Mouse (Mus musculus): ENCODE measurements around the gene A730061H03Rik. TPM values are rescaled to one million over a fixed set of nuclear protein-coding genes. Genes with fewer than 3 reads are reported as not detected.

Gene A730061H03Rik
- total RNA-seq, 2 experiments from 2014 or later = 0.92 TPM; not detected in 1

DNA sequence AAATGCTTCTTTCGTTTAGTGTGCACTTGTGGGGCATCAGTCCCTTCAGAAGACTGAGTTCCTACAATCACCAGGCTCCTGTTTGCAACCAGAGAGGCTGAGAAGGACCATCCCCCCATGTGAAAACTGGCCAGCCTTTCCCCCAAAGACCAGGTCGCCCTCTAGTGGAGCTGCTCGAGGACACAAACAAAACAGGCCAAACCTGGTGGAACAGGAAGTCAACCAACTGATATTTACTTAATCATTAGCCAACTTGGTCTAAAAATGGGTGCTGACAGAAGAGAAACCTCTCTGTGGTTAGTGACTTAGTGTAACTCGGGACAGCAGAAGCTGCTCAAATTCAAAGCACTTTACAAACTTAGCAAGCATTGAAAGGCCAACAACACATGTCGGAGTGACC, 3.2 kb downstream of the A730061H03Rik start:
- H3K27ac ChIP-seq = peak overlapping the region; percentile 24; the same call in 1 of the 2 replicates
- H3K4me3 ChIP-seq = no peak overlapping the region
- peak; percentile 90 for TF ChIP-seq CTCF (conservative IDR thresholded peaks at IDR 0.05)
- DNase-seq (ENCODE audit: low spot score in 2 of 2) = peak; percentile 69 to 80

DNA sequence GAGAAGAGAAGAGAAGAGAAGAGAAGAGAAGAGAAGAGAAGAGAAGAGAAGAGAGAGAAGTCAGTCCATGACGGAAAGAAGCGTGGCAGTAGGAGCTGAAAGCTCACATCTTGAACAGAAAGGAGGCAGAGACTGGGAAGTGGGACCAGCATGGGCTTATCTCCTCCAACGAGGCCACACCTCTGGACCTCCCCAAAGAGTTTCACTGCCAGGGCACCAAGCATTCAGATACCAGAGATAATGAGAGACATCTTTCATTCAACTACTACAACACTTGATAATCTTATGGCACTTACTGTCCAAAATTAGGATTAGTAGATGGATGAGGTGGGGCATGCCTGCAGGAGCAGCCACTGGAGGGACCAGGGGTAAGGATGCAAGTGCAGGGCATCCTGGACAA, 4.4 kb downstream of the A730061H03Rik start:
- no peak for TF ChIP-seq CTCF (conservative IDR thresholded peaks at IDR 0.05)
- DNase-seq (ENCODE audit: low spot score in 2 of 2) = no peak
- H3K4me3 ChIP-seq = no peak overlapping the region
- no peak overlapping the region for H3K27ac ChIP-seq

DNA sequence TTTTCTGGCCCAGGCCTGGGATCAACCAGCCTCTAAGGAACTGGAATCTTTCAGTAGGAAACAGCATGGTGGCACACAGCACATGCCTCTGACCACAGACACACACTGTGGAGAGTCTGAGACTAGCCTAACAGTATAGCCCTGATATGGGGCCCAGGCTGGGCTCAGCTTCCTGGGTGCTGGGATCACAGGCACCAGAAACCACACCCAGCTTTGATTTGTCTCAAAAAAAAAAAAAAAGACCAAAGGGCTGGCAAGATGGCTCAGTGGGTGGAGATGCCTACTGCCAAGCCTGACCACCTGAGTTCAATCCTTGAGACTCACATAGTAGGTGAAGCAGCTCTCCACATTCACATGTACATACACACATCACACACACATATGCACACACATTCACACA, 5.6 kb downstream of the A730061H03Rik start:
- Histone ChIP-seq H3K27ac (no peak overlapping the region), H3K4me3 (no peak overlapping the region)
- no peak for DNase-seq (ENCODE audit: low spot score in 2 of 2)
- TF ChIP-seq CTCF (conservative IDR thresholded peaks at IDR 0.05) = no peak

DNA sequence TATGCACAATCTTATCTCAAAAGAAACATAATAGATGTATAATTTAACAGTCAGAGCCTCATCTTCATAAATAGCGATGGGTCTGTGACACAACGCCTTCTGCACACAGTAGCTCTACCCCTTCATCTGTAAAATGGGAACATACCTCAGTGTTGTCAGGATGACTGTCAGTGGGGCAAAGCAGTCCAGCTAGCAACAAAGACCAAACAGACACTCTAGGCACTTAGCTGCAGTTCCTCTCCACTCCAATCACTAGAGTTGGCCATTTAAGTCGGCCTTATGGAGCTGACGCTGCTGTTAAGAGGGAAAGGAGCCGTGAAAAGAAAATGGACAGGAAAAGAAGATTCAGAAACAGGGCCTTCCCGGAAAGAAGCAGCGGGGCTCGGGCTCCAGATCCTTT, 8.4 kb downstream of the A730061H03Rik start:
- Histone ChIP-seq H3K4me3 (no peak overlapping the region), H3K27ac (no peak overlapping the region)
- no peak for DNase-seq (ENCODE audit: low spot score in 2 of 2)
- TF ChIP-seq CTCF (conservative IDR thresholded peaks at IDR 0.05) = no peak

DNA sequence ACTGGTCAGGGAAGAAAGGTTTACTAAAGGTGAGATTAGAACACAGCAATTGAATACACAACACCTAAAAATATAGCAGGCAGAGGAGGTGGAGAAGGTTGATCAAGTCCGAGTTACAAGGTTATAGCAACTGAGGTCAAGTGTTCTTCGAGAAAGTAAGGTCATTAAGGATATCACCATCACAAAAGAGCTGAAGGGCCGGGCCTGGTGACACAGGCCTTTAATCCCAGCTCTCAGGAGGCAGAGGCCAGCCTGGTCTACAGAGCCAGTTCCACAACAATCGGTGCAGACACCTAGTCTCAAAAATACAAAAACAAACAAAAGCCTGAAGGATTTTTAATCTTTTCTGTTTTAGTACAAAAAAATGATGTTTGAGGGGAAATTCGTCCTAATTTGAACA, 8.9 kb downstream of the A730061H03Rik start:
- Histone ChIP-seq H3K27ac (no peak overlapping the region), H3K4me3 (no peak overlapping the region)
- no peak for DNase-seq (ENCODE audit: low spot score in 2 of 2)
- TF ChIP-seq CTCF (conservative IDR thresholded peaks at IDR 0.05) = no peak

DNA sequence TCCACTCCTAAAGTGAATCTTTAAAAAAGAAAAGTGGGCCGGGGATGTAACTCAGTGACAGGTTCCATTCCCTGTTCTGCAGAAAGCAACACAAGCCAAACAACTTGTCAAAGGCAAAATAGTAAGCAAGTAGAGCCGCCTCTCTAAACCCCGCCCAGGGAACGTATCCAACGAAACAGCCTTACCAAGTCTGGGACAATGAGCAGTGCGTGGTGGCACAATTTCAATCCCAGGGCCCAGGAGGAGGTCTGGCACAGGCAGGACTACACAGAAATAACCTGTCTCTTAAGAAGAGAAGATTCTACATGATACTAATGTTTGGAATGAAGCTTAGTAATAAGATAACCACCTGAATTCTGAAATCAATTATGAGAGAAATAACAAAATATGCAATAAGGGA, 10.0 kb downstream of the A730061H03Rik start:
- Histone ChIP-seq H3K27ac (no peak overlapping the region), H3K4me3 (no peak overlapping the region)
- no peak for DNase-seq (ENCODE audit: low spot score in 2 of 2)
- TF ChIP-seq CTCF (conservative IDR thresholded peaks at IDR 0.05) = 0 out of 2 replicates have a peak, but pooled peaks have one; percentile 0

DNA sequence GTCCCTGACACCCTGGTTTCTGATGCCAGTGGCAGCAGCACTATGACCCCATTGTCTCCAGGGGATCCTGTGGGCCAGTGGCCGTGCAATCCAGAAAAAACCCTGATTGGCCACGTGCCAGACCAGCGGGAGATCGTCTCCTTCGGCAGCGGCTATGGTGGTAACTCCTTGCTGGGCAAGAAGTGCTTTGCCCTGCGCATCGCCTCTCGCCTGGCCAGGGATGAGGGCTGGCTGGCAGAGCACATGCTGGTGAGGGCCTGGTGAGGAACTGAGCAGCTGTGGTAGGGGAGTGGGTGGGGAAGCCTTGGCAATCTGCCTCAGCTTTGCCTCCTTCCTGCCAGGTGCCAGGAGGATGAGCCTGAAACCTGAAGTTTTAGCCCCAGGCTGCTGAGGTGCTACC, 15.9 kb downstream of the A730061H03Rik start:
- no peak for TF ChIP-seq CTCF (conservative IDR thresholded peaks at IDR 0.05)

DNA sequence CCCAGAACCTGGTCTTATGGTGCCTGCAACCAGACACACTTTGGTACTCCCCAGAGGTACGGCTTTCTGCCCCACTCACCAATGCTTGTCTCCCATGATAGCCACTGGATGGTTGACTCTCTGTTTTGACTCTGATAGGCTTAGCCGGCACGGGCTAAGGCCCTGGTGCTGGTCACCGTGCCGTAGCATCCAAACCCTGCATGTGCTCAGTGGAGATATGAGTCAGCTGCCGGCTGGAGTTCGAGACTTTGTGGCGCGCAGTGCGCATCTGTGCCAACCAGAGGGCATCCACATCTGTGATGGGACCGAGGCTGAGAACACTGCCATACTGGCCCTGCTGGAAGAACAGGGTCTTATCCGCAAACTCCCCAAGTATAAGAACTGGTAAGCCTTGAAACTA, 17.9 kb downstream of the A730061H03Rik start:
- DNase-seq (ENCODE audit: low spot score in 2 of 2) = no peak
- no peak overlapping the region for H3K4me3 ChIP-seq
- no peak overlapping the region for H3K27ac ChIP-seq
- no peak for TF ChIP-seq CTCF (conservative IDR thresholded peaks at IDR 0.05)

More for the DNA sequence above, 15.9 kb downstream of the A730061H03Rik start:
- Histone ChIP-seq H3K4me3 (no peak overlapping the region), H3K27ac (peak overlapping the region; percentile 52; the same call in 1 of the 2 replicates)
- no peak for DNase-seq (ENCODE audit: low spot score in 2 of 2)

DNA sequence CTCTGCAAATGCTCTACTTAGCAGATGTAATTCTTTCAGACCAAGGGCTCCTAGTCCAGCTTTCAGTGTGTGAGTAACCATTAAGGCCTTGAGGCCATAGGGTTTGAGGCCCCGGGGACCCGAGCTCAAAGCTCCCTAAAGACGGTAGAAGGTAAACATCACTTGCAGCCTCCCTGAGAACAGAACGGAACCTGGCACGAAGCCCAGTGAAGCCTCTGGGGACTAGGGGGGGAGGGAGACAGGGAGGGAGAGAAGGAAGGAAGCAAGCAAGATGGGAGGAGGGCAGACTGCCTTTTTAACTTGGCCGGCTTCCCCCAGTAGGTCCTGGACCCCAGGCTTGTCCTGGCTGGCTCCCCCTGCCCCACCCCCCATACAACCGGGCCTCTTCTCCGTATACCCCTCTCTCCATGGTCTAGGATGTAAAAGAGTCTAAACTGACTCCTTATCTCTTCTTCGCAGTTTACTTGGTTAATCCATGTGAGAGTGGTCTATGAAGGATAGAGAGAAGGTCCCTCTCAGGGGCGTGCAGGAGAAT, 19.4 kb downstream of the A730061H03Rik start:
- TF ChIP-seq CTCF (conservative IDR thresholded peaks at IDR 0.05) = no peak
- peak overlapping the region; percentile 80 for H3K4me3 ChIP-seq
- peak; percentile 76 to 77 for DNase-seq (ENCODE audit: low spot score in 2 of 2)
- peak overlapping the region; percentile 92 for H3K27ac ChIP-seq

DNA sequence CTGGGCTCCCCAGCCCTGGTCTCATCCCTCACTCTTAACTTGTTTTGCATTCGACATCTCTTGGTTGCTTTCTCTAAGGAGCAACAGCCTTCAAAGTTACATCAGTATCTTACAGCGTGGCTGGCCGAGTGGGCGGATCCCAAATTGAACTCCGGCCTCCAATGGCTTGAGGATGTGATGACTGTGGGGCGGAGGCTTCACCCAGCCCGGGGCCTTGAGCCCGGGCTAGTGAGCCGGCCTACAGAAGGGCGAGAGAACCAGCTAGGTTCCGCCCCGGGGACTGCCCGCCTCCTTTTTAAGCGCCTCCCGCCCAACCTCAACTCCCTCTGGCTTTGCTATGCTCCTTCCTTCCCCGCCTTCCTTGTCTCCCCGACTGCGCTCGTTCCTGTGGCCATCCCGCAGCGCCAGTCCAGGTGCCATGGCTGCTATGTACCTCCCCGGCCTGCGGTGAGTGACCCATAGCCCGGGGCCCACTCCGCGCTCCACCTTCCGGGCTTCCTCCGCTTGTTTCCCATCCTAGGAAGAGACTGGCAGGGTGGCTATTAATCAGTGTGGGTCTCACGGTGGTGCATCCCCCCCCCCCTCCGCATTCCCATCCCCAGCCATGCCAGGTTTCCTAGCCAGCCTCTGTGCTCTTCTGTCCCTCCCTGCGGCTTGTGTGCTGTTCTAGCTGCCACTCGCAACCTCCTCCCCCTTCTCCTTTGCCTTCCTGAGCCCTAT, 20.0 kb downstream of the A730061H03Rik start, which contains the start of gene Pck2:
TSS of gene Pck2 (plus strand) at position 200 of the 720 bp plus-strand sequence.
- peak within 1 kb of the TSS; percentile 92 for H3K27ac ChIP-seq
- peak within 1 kb of the TSS; percentile 80 for H3K4me3 ChIP-seq
- TF ChIP-seq CTCF (conservative IDR thresholded peaks at IDR 0.05) = no peak
- peak; percentile 63 to 77 for DNase-seq (ENCODE audit: low spot score in 2 of 2)

DNA sequence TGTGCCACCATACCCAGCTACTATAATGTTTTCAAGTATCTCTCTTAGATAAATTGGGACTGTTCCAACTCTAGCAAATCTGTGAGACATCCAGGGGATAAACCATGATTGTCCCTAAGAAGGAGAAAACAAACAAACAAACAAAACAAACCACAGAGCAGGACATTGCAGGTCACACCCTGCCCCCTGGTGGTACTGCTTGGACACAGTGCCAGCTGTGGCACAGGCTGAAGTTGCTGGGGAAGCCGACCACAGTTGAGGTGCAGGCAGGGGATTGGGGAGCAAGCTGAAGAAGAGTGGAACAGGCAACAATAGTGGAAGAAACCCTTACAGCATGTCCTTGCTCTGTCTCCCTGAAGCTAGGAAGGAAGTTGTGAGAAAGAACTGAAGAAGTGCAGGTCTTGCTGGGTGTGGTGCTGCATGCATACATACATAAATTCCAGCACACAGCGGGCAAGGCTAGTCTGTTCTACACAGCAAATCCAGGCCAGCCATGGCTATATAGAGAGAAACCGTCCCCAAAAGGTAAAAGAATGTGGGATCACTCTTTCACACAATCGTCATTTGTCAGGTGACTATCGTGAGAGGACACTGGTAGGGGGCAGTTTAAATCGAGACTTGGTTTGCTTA, 24.0 kb downstream of the A730061H03Rik start:
- DNase-seq (ENCODE audit: low spot score in 2 of 2) = no peak
- H3K4me3 ChIP-seq = no peak overlapping the region
- H3K27ac ChIP-seq = no peak overlapping the region
- peak; percentile 90 for TF ChIP-seq CTCF (conservative IDR thresholded peaks at IDR 0.05)

DNA sequence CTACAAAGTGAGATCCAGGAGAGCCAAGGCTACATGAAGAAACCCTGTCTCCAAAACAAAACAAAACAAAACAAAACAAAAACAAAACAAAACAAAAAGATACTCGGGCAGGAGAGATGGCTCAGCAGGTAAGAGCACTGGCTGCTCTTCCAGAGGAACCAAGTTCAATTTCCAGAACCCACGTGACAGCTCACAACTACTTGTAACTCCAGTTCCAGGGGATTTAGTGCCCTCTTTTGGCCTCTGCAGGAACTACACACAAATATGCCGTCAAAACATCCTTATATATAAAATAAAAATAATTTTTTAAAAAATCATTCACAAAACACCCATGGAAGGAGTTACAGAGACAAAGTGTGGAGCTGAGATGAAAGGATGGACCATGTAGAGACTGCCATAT, 32.3 kb downstream of the A730061H03Rik start:
- H3K27ac ChIP-seq = no peak overlapping the region
- no peak for DNase-seq (ENCODE audit: low spot score in 2 of 2)
- peak; percentile 74 for TF ChIP-seq CTCF (conservative IDR thresholded peaks at IDR 0.05)
- H3K4me3 ChIP-seq = no peak overlapping the region

DNA sequence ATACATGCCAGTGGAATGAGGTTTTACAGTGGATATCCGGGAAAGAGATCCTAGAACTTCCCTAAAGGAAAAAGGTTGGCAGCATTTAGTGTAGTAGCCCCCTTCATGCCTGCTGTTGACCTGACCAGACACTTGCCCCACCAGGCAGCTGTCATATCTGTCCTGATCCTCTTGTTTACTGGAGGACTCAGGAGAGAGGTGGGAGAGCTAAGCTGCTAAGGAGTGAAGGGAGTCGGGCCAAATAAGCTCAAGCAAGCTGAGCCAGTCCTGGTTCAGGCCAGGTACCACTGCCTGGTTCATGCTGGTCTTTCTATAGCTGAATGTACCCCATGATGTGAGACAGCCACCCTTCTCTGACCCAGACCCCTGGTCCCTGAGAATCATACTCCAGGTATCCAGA, 33.5 kb downstream of the A730061H03Rik start:
- Histone ChIP-seq H3K4me3 (no peak overlapping the region), H3K27ac (no peak overlapping the region)
- no peak for DNase-seq (ENCODE audit: low spot score in 2 of 2)
- TF ChIP-seq CTCF (conservative IDR thresholded peaks at IDR 0.05) = no peak

All from layer of hippocampus, adult 2 months (tissue).